Mouse (Mus musculus) ES-Bruce4 (cell line): ENCODE measurements at regions not wholly inside any gene's neighbourhood (a gene's known extent, or its start where the extent isn't known, plus 50 kb on each side); places are given as distances from the start of the nearest gene placed in this dataset.
"Not testable (repeated sequence)": the region's sequence is repeated elsewhere in the genome, so short reads cannot be mapped to it uniquely, and the experiment has no call there.

ENCODE experiments used
- H3K27ac ChIP-seq: 2 replicates; pipeline ENCODE4 v1.5.1; 2012; ENCODE audit warnings: low read length, inconsistent platforms; ENCODE audit not compliant: insufficient read depth
- H3K27me3 ChIP-seq: 2 replicates; pipeline ENCODE4 v1.6.1; 2012; ENCODE audit warnings: mild to moderate bottlenecking, low read length, inconsistent platforms; ENCODE audit not compliant: control insufficient read depth, poor library complexity, insufficient read depth, severe bottlenecking
- H3K36me3 ChIP-seq: 2 replicates; pipeline ENCODE4 v1.6.1; 2012; ENCODE audit warnings: inconsistent platforms, mild to moderate bottlenecking, low read length, moderate library complexity; ENCODE audit not compliant: control insufficient read depth, poor library complexity, insufficient read depth, severe bottlenecking
- H3K4me1 ChIP-seq: one replicate; pipeline ENCODE4 v1.8.1; 2011; ENCODE audit warnings: low read length; ENCODE audit not compliant: control insufficient read depth, insufficient read depth
- H3K4me3 ChIP-seq: 2 replicates; pipeline ENCODE4 v1.5.1; 2011; ENCODE audit warnings: low read depth, mild to moderate bottlenecking, low read length
- H3K9ac ChIP-seq: 2 replicates; pipeline ENCODE4 v1.6.1; 2012; ENCODE audit warnings: low read depth, mild to moderate bottlenecking, inconsistent platforms; ENCODE audit not compliant: poor library complexity, severe bottlenecking
- H3K9me3 ChIP-seq: replicated peaks from 2 replicates; pipeline ENCODE4 v1.6.1; 2012; ENCODE audit warnings: mild to moderate bottlenecking, low read length, inconsistent platforms; ENCODE audit not compliant: control insufficient read depth, poor library complexity, insufficient read depth, severe bottlenecking
- CTCF ChIP-seq: IDR thresholded peaks from one replicate; pipeline ENCODE4 v1.8.1; 2011; ENCODE audit warnings: low read depth, low read length
- EP300 ChIP-seq: IDR thresholded peaks from 2 replicates; pipeline ENCODE4 v1.6.1; 2011; ENCODE audit warnings: low read depth, low read length; ENCODE audit not compliant: insufficient read depth
- POLR2A ChIP-seq: IDR thresholded peaks from one replicate; pipeline ENCODE4 v1.8.1; 2011; ENCODE audit warnings: low read length; ENCODE audit not compliant: insufficient read depth

DNA sequence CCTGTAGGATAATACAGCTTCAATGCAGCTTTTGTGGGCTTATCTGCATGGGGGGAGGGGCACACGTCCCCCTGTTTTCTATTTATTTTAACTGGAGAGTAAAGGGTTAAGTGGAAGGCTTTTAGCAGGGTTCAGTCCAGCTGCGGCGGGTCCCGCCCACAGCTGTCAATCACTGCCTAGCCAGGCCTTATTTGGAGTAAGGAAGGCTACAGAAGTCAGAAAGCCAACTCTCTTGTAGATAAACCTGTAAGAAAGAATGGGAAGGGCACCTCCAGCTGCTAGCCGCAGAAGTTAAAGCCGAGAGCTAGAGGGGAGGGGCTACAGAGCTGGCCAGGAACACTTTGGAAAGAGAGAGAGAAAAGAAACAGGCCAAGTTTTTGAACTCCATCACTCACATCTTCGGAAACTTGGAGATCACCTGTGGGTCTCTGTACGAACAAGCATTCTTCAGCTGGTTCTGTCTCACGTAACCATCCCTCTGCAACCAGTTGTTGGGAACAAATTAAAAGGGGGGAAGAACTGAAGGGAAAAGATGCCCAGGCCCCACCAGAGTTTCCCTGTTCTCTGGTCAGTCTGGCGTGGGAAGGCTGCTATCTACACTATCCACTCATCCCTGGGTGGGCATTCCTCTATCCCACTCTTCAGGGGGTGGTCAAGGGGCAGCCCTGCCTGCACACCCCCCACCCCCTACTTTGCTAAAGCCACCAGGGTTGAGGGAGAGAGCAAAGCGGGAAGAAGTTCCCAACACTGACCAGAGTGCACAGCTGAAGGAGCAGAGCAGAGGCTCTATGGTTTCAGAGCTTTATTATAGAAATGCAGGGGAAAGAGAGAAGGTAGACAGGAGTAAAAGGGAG lies 2969.7 kb downstream of the Gm37988 start:
- H3K9ac ChIP-seq, result no peak overlapping the region
- H3K4me1 ChIP-seq, result no peaks in the 10 kb centered on the region
- no peaks in the 10 kb centered on the region for H3K9me3 ChIP-seq
- H3K36me3 ChIP-seq, result no peaks in the 10 kb centered on the region
- H3K27me3 ChIP-seq, result no peaks in the 10 kb centered on the region
- no peak overlapping the region for H3K4me3 ChIP-seq
- TF ChIP-seq EP300 (no peak), POLR2A (no peak), CTCF (no peak)
- H3K27ac ChIP-seq, result no peak overlapping the region

DNA sequence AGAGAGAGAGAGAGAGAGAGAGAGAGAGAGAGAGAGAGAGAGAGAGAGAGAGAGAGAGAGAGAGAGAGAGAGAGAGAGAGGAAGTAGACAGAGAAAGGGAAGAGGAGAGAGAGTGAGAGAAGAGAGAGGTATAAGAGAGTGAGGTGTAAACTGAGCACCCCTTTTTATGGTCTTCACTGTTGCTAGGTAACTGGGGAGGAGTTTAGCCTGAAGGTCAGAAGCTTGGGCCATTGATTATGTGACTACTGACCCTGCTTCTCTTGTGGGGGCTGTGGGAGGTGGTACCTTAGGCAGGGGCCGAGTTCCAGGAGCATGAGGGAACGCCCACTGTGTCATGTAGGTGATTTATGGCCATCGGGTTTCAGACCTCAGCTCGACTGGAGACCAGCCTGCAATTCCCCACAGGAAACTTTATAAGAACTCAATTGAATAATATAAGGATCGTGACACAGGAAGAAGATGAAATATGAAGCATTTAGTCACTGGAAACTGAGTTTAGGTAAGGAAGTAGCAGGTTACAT lies 2970.4 kb downstream of the Gm37988 start:
- not testable (repeated sequence) for H3K9me3 ChIP-seq, H3K9ac ChIP-seq, H3K27ac ChIP-seq, H3K4me1 ChIP-seq, H3K27me3 ChIP-seq, H3K36me3 ChIP-seq, H3K4me3 ChIP-seq

GRCm38 (mm10) chr1:7778657-7779056 lies 2971.0 kb downstream of the Gm37988 start:
- TF ChIP-seq POLR2A (no peak), CTCF (no peak), EP300 (no peak)
- Histone ChIP-seq H3K4me1 (no peaks in the 10 kb centered on the region), H3K4me3 (no peak overlapping the region), H3K27ac (no peak overlapping the region), H3K9ac (no peak overlapping the region), H3K9me3 (no peaks in the 10 kb centered on the region), H3K36me3 (no peaks in the 10 kb centered on the region), H3K27me3 (no peaks in the 10 kb centered on the region)

DNA sequence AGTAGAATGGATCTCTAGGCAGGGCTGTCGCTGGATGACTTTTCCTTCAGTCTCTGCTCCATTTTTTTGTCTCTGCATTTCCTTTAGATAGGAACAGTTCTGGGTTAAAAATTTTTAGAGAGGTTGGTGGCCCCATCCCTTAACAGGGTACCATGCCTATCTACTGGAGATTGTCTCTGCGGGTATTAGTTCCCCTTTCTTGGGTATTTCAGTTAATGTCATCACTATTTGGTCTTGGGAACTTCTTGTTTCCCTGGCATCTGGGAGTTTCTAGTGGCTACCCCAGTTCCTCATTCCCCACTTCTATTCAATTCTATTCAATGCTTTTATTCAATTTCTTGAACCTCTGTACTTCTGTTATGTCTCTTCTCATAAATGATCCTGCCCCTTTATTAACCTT lies 3016.3 kb downstream of the Gm37988 start:
- no peaks in the 10 kb centered on the region for H3K4me1 ChIP-seq
- no peaks in the 10 kb centered on the region for H3K36me3 ChIP-seq
- H3K9ac ChIP-seq, result no peak overlapping the region
- no peak overlapping the region for H3K4me3 ChIP-seq
- no peak overlapping the region for H3K27ac ChIP-seq
- H3K9me3 ChIP-seq, result peaks cover 11% of the 10 kb centered on the region
- H3K27me3 ChIP-seq, result no peaks in the 10 kb centered on the region
- TF ChIP-seq EP300, result no peak
- TF ChIP-seq CTCF, result no peak
- no peak for TF ChIP-seq POLR2A
